Comparison of ENCODE assay signal across 8 mouse cellular contexts in genomic region chr11:97176851-97177250, GRCm38 (mm10). TPM values are rescaled to one million over a fixed set of nuclear protein-coding genes. Genes with fewer than 3 reads are reported as not detected.
A peak's percentile ranks its signal among the peaks of the same experiment; 100 is the strongest.
DNase-seq lines count a peak whose midpoint lies in the region; ATAC-seq lines count a peak whose summit lies in the region.

No protein-coding gene starts in this region.

- DNase-seq in heart, adult 18-20 months, result peak; percentile 45 to 70
- no peak for DNase-seq in heart, embryonic 10.5 days (ENCODE audit: low spot score)
- DNase-seq in ovary, postnatal 14 days (ENCODE audit: low spot score), result peak; percentile 29
- no peak for DNase-seq in ovary, adult 18-20 months (ENCODE audit: low spot score)
- DNase-seq in adrenal gland, postnatal 36 days, result peak; percentile 28 to 62
- peak; percentile 37 to 67 for DNase-seq in heart, postnatal 14 days

- H3K9me3 ChIP-seq in heart, embryonic 10.5 days, result no peaks in the 10 kb centered on the region
- no peaks in the 10 kb centered on the region for H3K9me3 ChIP-seq in forebrain, embryonic 12.5 days

- no peaks in the 10 kb centered on the region for H3K27me3 ChIP-seq in heart, embryonic 10.5 days (ENCODE audit: insufficient read depth, poor library complexity, severe bottlenecking)
- no peaks in the 10 kb centered on the region for H3K27me3 ChIP-seq in forebrain, embryonic 12.5 days

- no peak overlapping the region for H3K27ac ChIP-seq in heart, embryonic 10.5 days
- H3K27ac ChIP-seq in forebrain, embryonic 12.5 days, result no peak overlapping the region

- H3K4me1 ChIP-seq in heart, embryonic 10.5 days, result no peaks in the 10 kb centered on the region
- H3K4me1 ChIP-seq in forebrain, embryonic 12.5 days, result no peaks in the 10 kb centered on the region

- H3K9ac ChIP-seq in forebrain, embryonic 12.5 days, result no peak overlapping the region

- intact Hi-C loops in heart, postnatal 14 days (cut with DNase I), result loop anchor here (2.0 to 10.0 kb wide), 2 partner anchors 104 to 192 kb away; partner anchors contain the start of gene Sp2

- H3K36me3 ChIP-seq in heart, embryonic 10.5 days, result peaks cover 99% of the 10 kb centered on the region
- H3K36me3 ChIP-seq in forebrain, embryonic 12.5 days (replicated peaks), result peaks cover 97% of the 10 kb centered on the region

- 56% methylated on average over 3 of the region's 3 CpGs for WGBS in heart, embryonic 10.5 days
- WGBS in forebrain, embryonic 12.5 days, result 58% methylated on average over 3 of the region's 3 CpGs

- peak; percentile 74 for ATAC-seq in megakaryocyte progenitor cell, adult 5-6 weeks (replicated peaks; ENCODE audit: poor library complexity)
- no peak for ATAC-seq in forebrain, embryonic 12.5 days (ENCODE audit: low FRiP score)

- H3K4me2 ChIP-seq in forebrain, embryonic 12.5 days, result no peak overlapping the region

- no peak overlapping the region for H3K4me3 ChIP-seq in heart, embryonic 10.5 days
- H3K4me3 ChIP-seq in forebrain, embryonic 12.5 days (replicated peaks), result no peak overlapping the region

RNA-seq across cellular contexts. Expression of gene Kpnb1, which starts 10.8 kb away (rescaled TPM):
- 10 to 100 TPM; 80.8 to 82.9 TPM for total RNA-seq in heart, adult 18-20 months (2021)
- 50.6 and 72.2 TPM in 2 replicates for polyA plus RNA-seq in heart, embryonic 10.5 days (2016; fragmentation: Nextera tagmentation; extraction: Ambion mirVana)
- total RNA-seq in adrenal gland, postnatal 36 days (2021), result 100 to 1,000 TPM; 112 to 138 TPM
- total RNA-seq in heart, postnatal 14 days (2021), result 10 to 100 TPM; 86.3 to 94.8 TPM
- 156 and 175 TPM in 2 replicates for total RNA-seq in megakaryocyte progenitor cell, adult 5-6 weeks (2015)
- 312 and 387 TPM in 2 replicates for total RNA-seq in megakaryocyte progenitor cell, adult 5-6 weeks (2017)
- 71.3 and 73.9 TPM in 2 replicates for polyA plus RNA-seq in forebrain, embryonic 12.5 days (2016; fragmentation: Nextera tagmentation; extraction: Ambion mirVana)

RNA-seq across cellular contexts. Expression of gene Tbkbp1, which starts 25.6 kb away (rescaled TPM):
- total RNA-seq in heart, adult 18-20 months (2021), result 10 to 100 TPM; 12.5 to 15.0 TPM
- polyA plus RNA-seq in heart, embryonic 10.5 days (2016; fragmentation: Nextera tagmentation; extraction: Ambion mirVana), result 7.6 and 8.4 TPM in 2 replicates
- 10 to 100 TPM; 10.6 to 12.8 TPM for total RNA-seq in adrenal gland, postnatal 36 days (2021)
- total RNA-seq in heart, postnatal 14 days (2021), result 10 to 100 TPM; 13.4 to 15.8 TPM
- total RNA-seq in megakaryocyte progenitor cell, adult 5-6 weeks (2015), result 3.6 and 4.1 TPM in 2 replicates
- total RNA-seq in megakaryocyte progenitor cell, adult 5-6 weeks (2017), result 2.5 and 5.8 TPM in 2 replicates
- polyA plus RNA-seq in forebrain, embryonic 12.5 days (2016; fragmentation: Nextera tagmentation; extraction: Ambion mirVana), result 5.7 and 6.5 TPM in 2 replicates

Comparison
In these comparisons a context has a peak if more than half of its experiments do, and no peak if none do; other contexts are left out.
1. DNase-seq: peak in heart, adult 18-20 months (2 of 2), ovary, postnatal 14 days (single experiment), adrenal gland, postnatal 36 days (2 of 2) and heart, postnatal 14 days (2 of 2); none in heart, embryonic 10.5 days (single experiment) and ovary, adult 18-20 months (single experiment).